Mouse (Mus musculus): Measurements from ENCODE around the gene Gm10645.

GRCm38 (mm10) chr8:83181851-83182482 is 16.0 kb upstream of the Gm10645 start:
- TF ChIP-seq POLR2A (IDR thresholded peaks at IDR 0.05; ENCODE audit: borderline replicate concordance, extremely low read depth, insufficient read depth, insufficient read length, poor library complexity, severe bottlenecking) (no peak), CTCF (IDR thresholded peaks at IDR 0.05; ENCODE audit: borderline replicate concordance, extremely low read depth, insufficient read depth, insufficient read length) (no peak)
